Mouse (Mus musculus) regulatory T cell (primary cell): ENCODE data around the gene Unc119.

ENCODE experiments used
- in situ Hi-C: fragments of 300-600 bp; cut with MboI, MseI; formaldehyde crosslinking; loops from one replicate; pipeline ENCODE4 v1.15.1; 2025; ENCODE audit warnings: high pct_unique_total_duplicates

Gene Unc119

DNA sequence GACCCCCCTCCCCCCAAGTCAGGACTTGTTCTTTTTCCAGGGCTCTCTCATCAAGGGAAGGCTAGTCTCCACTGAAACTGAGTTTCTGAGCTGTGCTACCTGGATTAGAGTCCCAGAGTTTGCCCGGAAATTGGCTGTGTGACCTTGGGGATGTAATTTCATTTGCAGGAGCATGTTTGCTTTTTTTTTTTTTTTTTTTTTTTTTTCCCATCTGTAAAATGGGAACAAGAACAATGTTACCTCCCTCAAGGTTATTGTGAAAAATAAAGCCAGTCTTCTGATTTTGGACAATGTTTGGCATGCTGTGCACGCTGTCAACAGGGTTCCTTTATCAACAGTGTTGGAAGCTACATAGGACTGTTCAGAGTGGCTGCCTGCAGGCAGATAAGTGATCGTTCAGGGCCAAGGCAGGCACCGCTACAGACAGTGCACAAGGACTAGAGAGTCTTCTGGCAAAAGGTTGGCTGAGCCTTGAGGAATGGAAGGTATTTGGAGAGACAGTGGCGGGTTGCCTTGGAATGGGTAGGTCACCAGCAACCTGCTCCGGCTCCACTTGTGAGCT, 1.1 kb downstream of the Unc119 start:
- in situ Hi-C loops: no loop called here

DNA sequence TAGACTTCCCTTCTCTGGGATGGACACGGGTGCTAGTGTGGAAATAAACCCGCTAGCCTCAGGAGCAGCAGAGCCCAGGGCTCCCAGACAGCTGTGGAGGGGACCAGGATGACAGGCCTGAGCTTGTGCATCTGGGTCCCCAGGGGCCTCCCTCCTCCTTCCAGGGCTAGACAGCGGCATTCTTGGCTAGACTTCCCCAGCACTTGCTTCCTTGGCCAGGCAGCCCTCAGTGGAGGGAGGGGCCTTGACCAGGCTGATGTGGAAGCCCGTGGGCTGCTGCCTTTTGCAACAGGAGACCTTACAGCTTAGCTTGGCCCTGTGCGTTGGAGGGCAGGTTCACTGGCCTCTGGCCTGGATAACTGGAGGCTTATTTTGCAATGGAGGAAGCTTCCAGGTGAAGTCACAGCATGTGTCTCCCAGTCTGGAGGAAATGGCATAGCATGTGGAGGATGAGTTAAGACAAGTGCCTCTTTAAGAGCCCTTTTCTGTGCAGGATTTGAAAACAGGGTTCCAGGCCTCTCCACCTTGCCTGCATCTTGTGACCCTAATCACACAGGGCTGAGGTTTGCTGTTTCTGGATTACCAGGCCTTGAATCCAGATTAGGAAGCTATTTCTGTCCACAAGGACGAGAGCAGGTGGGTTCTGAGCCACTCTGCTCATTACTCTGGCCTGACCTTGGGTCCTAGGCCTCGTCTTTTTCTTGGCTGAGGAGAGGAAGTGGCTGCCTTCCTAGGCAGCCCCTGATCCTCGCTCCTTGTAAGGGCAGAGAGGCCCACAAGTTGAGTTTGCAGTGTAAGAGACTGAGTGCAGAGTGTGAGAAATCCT, 1.8 kb downstream of the Unc119 start:
- in situ Hi-C loops: no loop called here

DNA sequence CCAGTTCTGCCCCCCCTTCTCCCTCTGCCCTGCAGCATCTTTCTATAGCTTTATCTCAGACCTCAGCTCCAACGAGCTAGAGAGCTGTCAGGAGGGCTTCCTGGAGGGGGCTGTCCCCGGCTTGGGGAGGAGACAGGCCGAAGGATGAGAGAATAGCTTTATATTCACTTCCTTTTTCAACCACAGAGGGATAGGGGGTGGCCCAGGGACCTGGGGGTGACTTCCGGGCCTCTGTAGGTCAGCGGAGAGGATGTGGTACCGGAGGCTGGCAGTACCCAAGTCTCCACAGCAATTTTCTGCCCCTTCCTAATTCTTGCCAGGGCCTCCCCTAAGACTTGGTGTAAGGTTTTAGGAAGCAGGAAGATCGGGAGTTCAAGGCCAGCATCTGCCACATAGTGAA, 2.5 kb downstream of the Unc119 start:
- in situ Hi-C loops: no loop called here

DNA sequence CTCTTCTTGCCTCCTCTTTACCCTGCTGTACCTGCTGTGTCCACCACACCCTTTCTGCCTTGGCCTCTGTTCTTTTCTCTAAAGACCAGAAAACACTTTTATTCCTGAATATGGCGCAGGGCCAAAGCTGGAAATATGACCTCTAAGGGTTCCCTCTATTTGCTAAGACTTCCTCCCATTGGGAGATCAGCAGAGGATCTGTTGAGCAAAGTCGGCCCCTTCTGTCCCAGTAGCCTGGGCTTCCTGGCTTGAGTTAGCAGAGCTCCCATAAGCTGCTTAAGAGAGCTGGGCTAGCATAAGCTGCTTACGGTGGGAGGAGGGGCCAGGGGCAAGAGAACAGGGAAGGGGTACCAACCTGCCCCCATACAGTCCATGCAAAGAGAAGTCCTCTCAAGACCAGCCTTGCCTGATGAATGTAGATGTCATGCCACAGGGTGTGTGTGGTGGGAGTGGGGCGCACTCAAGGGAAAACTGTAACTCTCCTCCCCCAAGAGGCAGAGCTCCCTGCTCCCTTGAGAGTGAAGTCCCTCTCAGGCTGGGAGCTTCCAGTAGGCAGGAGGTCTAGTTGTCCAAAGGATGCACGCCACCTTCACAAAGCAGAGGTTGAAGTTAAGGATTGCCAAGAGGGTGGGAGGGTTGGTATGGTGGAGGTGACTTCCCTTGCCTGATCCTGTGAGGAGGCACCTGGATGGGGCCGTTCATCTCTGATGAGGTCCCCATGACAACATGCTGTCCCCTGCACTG, 3.2 kb downstream of the Unc119 start:
- in situ Hi-C loops: no loop called here

DNA sequence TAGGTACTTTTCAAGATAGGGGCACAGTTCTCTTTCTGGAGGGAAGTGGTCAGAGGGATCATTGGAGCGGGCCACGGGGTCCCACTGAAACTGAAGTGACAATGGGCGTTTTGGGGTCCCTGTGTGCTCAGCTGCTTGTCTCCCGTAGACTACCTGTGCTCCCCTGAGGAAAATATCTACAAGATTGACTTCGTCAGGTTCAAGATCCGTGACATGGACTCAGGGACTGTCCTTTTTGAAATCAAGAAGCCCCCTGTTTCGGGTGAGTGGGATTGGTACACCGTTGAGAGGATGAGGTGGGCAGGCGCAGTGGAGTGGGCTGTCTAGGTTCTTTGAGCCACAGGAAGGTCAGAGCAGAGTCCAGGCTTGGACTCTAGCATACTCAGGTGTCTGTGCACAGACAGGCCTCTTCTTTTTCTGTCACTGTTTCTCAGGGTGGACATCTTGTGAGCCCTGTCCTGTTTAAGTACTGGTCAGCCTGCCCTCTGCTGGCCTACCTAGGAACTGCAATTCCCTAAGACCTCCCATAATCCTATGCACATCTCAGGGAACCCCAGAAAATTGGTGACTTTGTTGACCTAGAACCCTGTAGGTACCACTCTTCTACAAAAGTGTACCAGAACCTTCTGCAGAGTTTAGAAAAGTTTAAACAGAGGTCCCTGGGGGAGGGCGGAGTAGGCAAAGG, 3.9 kb downstream of the Unc119 start:
- in situ Hi-C loops: no loop called here

DNA sequence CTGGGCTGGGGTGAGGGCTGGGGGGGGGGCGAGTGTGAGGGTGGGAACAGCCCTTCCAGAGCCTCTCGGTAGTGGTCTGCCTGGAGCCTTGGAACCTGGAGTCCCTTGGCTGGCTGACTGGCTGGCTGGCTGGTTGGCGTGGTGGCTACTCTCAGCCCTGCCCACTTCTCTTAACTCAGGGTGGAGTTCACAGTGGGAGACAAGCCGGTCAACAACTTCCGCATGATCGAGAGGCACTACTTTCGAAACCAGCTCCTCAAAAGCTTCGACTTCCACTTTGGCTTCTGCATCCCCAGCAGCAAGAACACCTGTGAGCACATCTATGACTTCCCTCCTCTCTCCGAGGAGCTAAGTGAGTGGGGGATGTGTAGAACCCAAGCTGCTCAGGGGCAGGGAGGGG, 4.6 kb downstream of the Unc119 start:
- in situ Hi-C loops: no loop called here

DNA sequence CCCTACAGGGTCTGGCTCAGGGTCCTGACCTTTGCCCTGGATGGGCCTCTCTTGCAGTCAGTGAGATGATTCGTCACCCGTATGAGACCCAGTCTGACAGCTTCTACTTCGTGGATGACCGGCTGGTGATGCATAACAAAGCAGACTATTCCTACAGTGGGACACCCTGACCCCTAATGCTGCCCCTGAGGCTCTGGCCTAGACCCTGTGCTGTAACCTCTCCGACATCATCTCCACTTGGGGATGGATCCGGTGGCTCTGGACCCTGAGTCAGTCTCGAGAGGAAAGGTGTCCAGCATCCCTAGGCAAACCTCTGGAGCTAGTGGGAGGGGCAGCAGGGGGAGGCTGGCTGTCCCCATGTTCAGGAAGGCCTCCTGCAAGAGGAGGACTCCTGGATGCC, 5.2 kb downstream of the Unc119 start:
- in situ Hi-C loops: no loop called here

DNA sequence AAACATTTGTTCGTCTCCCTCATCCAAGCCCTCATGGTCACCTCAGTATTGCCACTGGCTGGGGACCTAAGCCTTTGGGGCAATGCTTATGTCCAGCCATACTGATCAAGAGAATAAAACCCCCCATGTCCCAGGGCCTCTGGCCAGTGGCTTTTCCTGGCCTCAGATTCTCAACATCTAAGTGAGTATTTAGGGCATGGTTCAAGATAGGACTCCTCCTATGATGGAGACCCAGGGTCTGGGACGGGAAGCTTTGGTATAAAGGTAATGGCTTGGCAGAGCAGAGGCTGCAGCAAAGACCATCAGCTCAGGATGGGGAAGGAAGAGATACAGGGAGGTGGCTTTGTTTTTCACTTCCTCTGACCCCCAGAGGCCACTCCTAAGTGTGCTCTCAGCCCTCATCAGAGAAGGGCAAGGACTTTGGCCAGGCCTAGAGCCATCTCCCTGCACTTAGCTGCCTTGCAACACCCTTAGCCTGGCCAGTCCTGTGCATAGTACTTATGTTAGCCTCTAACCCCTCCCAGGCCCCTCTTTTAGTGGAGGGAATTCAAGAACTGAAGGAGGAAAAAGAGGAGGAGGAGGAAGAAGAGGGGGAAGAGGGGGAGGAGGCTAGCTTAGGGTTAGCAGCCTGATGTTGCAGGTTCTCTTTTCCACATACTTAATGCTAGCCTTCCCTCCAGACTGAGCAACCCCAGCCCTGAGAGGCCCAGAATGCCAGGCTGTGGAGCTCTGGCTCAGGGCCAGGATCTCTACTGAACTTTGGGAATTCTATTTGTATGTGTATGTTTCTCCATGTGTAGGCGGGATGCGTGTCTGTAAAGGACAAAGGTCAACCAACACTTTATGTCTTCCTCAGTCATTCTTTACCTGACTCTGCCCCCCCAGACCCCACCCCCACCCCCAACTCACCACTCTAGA, 6.4 kb downstream of the Unc119 start:
- in situ Hi-C loops: no loop called here

DNA sequence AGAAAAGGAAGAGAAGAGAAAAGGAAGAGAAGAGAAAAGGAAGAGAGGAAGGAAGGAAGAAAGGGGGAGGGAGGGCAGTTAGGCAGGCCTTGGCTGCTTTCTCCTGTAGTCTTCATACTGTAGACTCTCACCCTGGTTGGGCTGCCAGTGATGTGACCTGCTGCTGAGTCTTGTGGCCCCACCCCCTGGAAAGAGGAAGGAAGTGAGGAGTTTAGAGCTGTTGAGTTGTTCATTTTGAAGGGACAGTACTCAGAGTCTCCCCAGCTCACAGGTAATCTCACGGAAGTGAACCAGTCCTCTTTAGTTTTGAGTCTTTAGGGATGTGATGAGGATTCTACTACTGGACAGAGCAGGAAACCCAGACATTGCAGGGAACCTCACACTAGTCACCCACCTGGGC, 9.8 kb downstream of the Unc119 start:
- in situ Hi-C loops: no loop called here

DNA sequence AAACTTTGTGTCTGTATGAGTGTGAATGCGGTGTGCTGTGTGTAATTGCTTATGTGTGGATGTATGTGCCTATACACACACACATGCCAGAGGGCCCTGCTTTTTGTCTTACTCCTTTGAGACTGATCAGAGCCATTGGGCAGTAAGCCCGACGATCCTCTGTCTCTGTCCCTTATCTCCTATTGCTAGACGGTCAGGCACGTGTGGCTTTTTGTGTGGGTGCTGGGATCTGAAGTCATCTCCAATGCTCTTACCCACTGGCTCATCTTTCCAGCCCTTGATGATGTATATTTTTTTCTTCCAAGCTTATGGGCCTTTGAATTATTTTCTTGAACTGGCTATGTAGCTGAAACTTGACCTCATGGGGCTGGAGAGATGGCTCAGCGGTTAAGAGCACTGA, 11.6 kb downstream of the Unc119 start:
- in situ Hi-C loops: no loop called here

DNA sequence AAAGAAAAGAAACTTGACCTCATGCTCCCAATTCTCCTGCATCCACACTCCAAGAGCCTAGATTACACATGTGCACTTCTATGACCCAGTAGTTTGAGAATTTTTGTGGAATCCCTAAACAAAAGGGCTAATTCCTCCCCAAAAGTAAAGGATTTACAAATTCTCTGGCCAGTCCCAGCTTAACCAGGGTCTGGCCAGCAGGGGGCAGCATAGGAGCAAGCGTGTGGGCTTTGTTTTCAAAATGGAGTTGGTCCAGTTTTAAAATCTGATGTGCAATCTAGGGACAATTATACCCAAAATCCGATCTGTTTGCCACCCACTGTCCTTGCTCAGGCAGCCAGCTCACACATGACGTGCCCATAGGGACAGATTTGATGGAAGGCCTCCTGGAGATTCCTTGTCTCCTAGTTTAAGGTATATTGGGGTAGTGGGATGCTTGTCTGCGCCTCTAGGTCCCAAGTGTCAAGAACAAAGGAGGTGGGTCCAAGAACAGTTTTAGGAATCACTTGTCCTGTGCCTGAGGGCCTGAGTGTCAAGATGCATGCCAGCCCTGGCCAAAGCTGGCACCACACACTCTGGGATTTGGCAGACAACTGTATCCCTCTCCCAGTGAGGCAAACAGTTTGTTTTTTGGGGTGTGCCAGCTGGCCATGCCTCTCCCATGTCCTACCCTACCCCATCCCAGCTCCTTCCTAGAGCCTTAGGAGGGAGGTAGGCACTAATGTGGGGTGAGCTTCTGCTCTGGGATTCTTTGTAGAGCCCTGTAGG, 12.4 kb downstream of the Unc119 start:
- in situ Hi-C loops: no loop called here

DNA sequence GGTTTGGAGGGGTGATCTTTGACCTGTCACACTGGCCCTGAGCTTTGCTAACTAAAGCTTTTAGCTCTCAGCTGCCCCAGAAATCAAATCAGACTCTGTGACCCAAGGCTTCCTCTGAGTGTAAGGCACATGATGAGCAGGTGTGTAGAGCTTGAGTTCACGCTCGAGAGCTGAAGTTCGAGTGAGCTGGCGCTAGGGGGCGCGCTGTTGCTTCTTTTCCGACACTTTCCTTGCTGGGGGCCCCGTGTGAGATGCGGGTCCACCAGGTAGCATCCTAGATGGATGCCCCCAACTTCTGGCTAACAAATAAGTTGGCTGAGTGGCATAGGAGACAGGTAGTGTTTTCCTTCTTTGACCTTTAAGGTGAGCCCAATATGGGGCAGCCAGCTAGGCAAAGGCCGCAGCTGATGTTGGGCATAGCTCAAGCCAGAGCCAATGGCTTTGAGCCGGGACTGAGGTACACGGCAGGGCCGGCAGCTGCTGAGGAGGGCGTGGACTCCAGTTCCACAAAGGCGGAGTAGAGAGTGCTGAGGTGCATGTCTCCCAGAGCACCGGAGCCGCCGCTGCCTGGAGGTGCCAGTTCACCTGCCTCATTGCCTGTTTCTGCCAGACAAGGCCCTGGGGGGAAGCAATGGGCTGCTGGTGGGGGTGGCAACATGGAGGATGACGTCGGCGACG, 15.2 kb downstream of the Unc119 start:
- in situ Hi-C loops: no loop called here

DNA sequence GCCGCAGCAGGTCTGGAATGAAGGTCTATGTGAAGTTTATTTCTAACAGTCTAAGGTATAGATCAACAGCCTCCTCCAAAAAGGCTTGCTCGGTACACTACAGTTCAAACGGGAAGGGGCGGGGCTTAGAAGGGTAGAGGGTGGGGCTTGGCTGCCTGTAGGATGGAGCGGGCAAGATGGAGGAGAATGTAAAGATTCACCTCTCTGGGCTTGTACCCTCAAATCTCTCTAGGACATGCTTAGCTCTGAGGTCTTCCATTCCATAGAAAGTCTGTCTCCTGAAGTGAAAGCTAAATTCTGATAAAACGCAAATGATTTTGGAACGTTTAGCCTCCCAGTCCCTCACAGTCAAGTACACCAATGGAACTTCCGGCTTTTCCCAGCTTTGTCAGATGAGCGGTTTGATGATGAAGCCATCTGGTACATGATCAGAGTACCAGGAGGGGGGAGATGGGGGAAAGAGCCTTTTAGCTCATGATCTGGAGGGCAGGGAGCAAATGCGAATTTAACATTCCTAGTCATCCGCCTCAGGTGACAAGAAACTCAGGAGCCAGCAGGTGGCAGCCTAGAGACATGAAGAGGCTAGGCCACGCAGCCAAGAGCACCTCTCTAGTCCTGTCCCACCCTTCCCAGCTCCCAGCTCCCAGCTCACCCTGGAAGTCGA, 17.0 kb downstream of the Unc119 start:
- in situ Hi-C loops: no loop called here

DNA sequence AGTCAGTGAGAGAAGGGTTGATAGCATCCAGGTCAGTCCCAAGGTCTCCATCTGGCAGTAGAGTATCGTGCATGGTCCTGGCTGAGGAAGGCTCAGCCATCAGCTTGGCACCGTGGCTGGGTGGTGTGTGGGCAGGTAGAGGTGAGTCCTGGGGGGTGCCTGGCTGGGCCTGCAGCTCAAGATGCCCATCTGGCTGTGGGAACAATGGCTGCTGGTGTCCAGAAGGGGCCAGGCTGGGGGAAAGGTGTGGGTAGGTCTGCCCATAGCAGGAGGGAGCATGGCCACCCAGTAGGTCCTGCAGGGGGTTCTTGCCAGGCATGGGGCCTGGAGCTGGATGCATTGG, 17.5 kb downstream of the Unc119 start:
- in situ Hi-C loops: no loop called here

DNA sequence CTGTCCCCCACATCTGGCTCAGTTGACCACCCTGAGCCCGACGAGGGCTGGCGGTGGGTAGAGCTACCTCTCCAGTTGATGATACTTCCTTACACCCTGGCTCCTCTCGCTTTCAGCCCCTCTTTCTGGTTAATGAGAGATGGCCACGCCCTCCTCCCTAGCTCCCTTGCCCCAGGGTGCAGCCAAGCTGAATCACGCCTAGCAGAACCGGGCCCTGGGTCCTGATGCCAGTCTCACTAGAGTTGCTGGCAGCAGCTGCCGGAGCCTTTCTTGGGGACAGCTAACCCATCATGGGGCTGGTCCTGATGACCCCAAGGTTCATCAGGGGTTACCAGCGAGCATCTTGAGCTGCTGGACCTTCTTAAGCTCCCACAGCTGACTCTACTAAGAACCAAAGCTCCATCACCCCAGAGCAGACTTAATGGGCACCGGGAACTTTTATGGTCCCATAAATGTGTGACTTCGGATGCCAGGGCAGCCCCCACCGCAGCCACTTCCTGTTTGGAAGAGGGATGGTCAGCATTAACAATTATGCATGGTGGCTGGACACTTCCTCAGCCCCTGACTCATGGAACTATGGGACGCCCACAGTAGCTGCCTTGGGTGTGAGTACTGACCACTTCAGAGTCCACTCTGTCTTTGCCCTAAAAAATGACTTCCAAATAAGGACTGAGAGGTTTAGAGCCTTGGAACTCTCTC, 20.2 kb downstream of the Unc119 start:
- in situ Hi-C loops: no loop called here

DNA sequence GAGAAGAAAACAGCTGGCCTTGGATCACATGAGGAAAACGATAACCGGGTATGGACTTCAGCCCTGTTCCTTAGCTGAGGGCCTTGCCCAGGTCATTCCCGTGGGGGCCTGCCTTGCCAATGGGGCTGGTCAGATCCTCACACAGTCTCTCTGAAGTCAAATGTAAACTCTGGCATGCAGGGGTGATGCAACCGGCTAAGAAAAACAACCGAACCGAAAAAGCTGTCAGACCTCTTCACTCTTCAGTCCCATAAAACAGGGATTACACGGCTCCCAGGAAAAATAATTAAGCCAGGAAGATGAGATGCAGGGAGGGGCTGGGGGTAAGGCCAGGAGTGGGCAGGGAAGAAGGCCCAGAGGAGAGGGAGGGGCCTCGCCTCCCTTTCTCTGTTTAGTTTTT, 20.8 kb downstream of the Unc119 start:
- in situ Hi-C loops: no loop called here

DNA sequence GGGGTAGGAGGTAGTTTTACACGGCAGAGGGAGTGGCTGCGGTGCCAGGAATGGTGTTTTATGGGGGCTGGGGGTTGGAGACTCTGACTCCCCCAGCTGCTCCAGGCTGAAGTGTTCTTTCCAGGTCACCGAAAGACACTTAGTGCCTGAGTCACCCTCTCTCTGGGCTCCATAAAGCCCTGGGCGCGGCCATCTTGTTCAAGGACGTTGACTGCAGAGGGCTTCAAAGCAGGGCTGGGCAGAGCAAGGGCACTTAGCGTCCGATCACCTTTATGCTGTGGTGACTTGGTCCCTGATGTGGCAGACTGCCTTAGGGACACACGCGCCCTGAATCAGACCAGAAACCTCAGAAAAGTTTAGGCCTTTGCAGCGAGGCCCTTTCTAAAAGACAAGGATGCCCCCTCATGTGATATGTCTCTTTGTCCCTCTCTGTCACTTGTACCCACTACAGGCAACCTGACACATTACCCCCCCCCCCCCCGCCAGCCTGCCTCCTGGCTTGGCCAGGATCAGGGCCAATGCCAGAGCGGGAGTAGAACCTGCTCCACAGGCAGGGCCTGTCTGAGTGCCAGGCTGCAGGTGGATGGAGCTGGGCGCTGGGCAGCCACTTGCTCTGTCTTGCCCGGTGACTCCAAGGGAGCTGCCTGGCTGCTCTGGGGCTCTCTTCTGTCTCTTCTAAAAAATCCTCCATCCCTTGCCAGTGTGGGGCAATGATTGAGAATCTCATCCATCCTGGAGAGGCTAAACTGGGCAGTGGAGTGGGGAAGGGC, 24.4 kb downstream of the Unc119 start:
- in situ Hi-C loops: loop anchor here (5.0 kb wide), 2 partner anchors 35 to 65 kb away; no protein-coding TSS in a partner anchor

DNA sequence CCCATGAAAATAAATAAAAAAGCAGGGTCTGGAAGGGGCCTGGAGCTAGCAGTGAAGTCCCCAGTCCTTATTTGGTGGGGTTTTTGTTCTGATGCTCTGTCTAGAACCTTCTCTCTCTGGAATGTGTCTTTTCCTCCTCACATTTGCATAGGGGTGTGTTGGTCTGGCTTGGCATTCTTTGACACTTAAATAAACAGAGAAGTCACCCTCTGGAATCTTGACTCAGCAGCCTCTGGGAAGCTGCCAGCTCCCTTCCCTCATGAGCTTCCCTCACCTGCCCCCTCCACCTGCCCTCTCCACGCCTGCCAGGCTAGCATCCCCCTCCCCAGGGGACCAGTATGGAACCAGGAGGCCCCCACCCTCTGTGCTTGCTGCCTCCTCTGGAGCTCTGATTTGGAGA, 27.1 kb downstream of the Unc119 start:
- in situ Hi-C loops: no loop called here
